Mouse (Mus musculus): ENCODE results near the gene Npas3.

The Npas3 gene

GRCm38 (mm10) chr12:53416096-53416495, 167.6 kb downstream of the Npas3 start:
- no peak for DNase-seq

GRCm38 (mm10) chr12:53421701-53422100, 173.2 kb downstream of the Npas3 start:
- no peak for DNase-seq

- no peak for DNase-seq
Observed at GRCm38 (mm10) chr12:53423631-53424030, 175.2 kb downstream of the Npas3 start.

- DNase-seq = no peak
Observed at GRCm38 (mm10) chr12:53426006-53426405, 177.5 kb downstream of the Npas3 start.

DNA sequence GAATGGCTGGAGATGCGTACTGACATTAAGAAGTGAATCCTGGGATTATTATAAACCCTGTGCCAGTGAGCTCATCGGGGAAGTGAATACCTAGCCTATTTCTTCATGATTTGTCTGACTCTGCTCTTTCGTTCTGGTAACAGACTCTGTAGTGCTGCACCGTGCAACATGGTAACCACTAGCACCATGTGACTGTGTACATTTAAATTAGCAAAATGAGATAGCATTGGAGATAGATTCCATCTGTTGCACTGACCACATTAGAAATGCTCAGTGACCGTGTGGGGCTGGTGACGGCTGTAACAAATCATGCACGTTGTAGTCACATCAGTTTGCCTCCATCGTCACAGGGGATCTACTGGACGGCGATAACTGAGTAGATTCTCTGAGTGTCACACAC, 178.7 kb downstream of the Npas3 start:
- no peak for DNase-seq

GRCm38 (mm10) chr12:53442029-53442428, 193.6 kb downstream of the Npas3 start:
- DNase-seq = no peak

DNA sequence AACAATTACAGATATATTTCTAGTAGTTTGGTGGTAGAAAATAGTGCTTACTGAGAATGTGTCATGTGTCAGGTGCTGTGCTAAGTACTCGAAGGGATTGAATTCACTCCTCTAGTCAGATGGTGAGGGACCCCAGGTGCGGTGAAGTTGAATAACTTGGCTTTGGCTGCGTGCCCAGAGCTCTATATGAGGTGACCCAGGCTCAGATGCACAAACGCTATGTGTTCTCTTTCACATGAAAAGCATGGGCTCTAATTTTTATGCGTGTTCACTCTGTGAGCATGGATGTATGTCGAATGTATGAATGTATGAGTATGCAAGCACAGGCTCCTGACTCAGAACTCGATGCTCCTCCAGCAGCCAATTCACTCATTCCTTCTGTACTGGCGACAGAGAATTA, 199.0 kb downstream of the Npas3 start:
- no peak for DNase-seq

DNA sequence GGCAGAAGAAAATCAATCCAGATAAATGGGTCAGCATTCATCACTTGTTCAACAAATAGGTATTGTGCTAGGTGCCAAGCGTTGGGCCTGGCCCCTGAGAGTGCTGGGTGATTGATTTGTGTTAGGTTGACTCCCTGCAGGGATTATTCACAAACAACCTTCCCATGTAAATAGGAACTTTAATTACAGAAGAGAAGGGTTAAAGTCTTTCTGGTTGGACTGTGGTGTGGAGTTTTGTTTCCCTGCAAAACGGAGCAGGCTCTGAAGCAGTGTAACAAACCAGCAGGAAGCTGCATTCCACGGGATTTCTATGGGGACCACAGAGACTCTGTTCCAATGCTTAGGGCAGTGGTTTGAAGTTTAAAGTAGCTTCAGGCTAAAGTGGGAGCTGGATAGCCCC, 199.6 kb downstream of the Npas3 start:
- peak in 1 of 2 experiments; percentile 9 for DNase-seq

DNA sequence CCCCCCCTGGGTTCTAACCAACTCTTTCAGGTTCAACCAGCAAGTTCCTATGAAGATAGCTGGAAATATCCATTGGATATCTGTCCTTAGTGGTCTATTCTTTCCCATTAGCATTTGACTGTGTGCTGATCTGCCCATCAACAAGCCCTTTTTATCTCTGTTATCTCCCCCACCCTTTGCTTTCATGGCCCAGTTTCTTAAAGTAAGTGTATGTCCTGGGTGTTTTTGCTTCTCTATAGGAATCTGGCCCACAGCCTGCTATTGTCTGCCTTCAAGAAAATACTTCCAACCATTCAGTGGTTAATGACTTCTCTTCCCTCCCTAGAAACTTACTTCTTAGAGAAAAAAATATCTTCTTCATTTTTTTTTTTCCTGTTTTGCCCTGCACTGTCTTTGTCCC, 219.1 kb downstream of the Npas3 start:
- DNase-seq = no peak

- DNase-seq = no peak
Observed at GRCm38 (mm10) chr12:53474486-53474885, 226.0 kb downstream of the Npas3 start.

GRCm38 (mm10) chr12:53484924-53485323, 236.4 kb downstream of the Npas3 start:
- DNase-seq = no peak

DNA sequence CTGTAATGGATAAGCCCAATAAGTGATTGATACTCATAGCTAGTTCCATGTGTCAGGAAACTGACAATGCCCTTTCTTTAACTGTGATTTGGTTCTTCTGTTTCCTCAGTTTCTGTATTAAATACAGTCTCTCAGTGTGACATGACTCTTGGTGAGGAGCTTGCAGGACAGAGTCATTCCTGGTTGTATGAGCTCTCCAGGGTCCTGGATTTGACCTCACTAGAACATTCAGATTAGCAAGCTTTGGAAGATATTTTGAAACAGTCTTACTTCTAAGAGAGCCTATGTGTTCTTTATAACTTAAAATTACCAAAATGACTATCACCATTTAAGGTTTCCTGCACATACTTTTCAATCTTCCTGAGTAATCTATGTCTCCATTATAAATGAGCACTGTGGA, 247.9 kb downstream of the Npas3 start:
- DNase-seq = no peak

DNA sequence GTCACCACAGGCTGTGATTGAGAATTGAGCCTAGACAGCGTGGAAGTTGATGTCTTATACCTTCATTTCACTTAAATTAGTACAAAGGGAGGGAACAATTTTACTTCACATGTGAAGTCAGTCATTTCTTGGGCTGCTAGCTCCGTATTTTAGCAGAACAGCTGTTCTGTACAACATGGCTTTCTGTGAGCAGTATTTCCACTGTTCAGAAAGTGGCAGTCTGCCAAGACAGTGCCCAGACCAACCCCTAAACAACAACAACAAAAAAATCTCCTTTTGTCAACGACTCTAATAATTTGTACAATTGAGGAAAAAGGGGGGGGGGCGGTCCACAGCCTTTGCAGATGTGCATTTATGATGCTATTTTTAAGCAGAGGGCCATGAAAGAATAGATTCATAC, 266.4 kb downstream of the Npas3 start:
- DNase-seq = no peak

DNA sequence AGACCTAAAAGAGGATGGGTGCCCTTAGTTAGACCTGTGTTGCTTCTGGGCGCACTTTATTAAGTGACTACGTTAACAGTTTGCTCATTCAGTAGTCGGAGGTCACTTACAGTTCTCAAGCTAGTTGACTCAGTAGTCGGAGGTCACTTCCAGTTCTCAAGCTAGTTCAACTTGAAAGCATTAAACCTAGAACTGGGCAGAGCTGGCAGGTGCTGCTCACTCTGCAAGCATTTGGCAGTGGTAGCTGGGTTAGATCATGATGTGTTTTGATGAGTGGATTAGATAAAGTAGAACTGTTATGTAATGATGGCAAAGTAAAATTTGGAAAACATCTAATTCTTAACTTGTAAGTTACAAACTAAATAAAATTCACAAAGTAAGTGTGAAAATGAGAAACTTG, 271.1 kb downstream of the Npas3 start:
- no peak for DNase-seq

DNA sequence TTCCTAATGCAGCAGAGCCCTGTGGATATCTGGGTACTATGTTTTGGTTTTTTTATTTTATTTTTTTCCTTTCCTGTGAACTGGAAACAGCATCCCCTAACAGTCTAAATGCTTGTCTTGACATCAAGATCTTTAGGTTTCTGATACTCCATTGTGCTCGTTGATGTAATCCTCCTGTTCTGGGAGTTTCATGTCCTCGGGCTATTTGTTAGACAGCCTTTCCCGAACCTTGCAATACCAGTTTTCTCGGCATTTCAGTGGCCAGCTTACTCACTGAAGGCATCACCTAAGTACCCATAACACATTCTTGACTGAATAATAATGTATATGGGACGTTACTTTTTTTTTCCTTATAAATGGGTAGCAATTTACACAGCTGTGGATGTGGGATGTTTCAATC, 274.2 kb downstream of the Npas3 start:
- DNase-seq = no peak

- no peak for DNase-seq
Observed at GRCm38 (mm10) chr12:53527046-53527445, 278.6 kb downstream of the Npas3 start.

DNA sequence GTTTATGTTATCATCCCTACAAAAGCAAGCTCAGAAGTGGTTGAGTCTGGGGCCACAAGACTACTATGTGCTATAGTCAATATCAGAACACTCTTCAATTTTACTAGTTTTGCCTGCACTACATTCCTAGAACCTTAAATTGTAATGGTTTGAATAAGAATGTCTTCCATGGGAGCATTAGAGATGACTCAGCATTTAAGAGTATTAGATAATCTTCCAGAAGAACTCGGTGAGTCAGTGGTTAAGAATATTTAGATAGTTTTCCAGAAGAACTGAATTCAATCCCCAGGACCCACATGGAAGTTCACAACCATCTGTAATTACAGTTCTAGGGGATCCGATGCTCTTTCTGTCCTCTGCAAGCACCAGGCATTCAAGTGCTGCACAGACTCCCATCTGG, 280.9 kb downstream of the Npas3 start:
- no peak for DNase-seq

GRCm38 (mm10) chr12:53536816-53537215, 288.3 kb downstream of the Npas3 start:
- no peak for DNase-seq

- DNase-seq = no peak
Observed at GRCm38 (mm10) chr12:53556359-53556758, 307.9 kb downstream of the Npas3 start.

- no peak for DNase-seq
Observed at GRCm38 (mm10) chr12:53558259-53558658, 309.8 kb downstream of the Npas3 start.

- DNase-seq = no peak
Observed at GRCm38 (mm10) chr12:53566712-53567387, 318.4 kb downstream of the Npas3 start.

- no peak for DNase-seq
Observed at GRCm38 (mm10) chr12:53581181-53581580, 332.7 kb downstream of the Npas3 start.

- no peak for DNase-seq
Observed at GRCm38 (mm10) chr12:53587249-53587648, 338.8 kb downstream of the Npas3 start.

DNA sequence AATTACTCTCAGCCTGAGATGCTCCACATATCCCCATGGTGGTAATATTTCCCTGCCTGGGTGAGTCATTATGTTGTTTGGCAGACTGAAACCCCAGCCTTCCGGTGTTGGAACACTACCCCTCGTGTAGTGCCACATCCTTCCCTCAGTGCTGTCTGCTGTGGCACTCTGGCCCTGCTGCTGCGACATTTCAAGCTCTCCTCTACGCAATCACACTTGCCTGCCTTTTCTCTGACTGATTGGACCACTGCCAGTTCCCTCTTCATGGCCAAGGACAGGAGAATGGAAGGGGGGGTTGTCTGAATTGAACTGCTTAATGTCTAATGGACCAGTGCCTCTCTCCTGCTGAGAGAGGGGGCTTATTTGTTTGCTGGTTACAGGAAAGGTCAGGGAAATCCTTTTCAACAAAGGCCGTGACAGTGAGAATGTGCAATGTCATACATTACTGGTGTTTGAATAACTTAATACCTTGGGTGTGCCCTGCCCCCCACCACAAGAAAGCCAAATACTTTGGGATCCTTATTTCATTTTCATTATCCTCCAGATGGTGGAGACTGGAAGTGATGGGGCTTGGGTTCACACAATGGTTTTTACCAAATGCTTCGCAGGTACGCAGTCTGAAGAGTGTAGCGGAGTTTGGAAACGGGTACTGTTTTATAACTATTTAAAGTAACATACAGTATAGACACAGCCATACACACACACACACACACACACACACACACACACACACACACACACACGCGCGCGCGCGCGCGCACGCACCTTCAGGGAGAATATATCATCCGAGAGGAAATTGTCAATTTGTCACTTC, 339.4 kb downstream of the Npas3 start:
- peak; percentile 6 to 8 for DNase-seq
